Mouse (Mus musculus): ENCODE measurements around the gene Pcbp4.
"Not testable (repeated sequence)": the region's sequence is repeated elsewhere in the genome, so short reads cannot be mapped to it uniquely, and the experiment has no call there.

- TF ChIP-seq CTCF (IDR thresholded peaks at IDR 0.05; ENCODE audit: low read depth); EP300 (optimal IDR thresholded peaks at IDR 0.05): not testable (repeated sequence)
These were observed 34.5 kb downstream of the Pcbp4 start for GRCm38 (mm10) chr9:106487602-106488001.
